Mouse (Mus musculus) hindbrain, embryonic 12.5 days (tissue): ENCODE measurements around the gene Lrfn5. TPM values are rescaled to one million over a fixed set of nuclear protein-coding genes. Genes with fewer than 3 reads are reported as not detected.

ENCODE experiments used
- ATAC-seq: fragments of 200-750 bp; cut with Nextera tagmentation; 2 replicates; pipeline ENCODE4 v1.8.0; 2017; ENCODE audit warnings: moderate TSS enrichment; ENCODE audit not compliant: low FRiP score
- H3K27ac ChIP-seq: fragments of 300-500 bp; sonication (generic); 2 replicates; pipeline ENCODE4 v1.5.1; 2016; ENCODE audit warnings: mild to moderate bottlenecking
- H3K27me3 ChIP-seq: fragments of 300-500 bp; sonication (generic); 2 replicates; pipeline ENCODE4 v1.6.1; 2016; ENCODE audit warnings: mild to moderate bottlenecking
- H3K36me3 ChIP-seq: fragments of 300-500 bp; sonication (generic); 2 replicates; pipeline ENCODE4 v1.6.1; 2016; ENCODE audit warnings: mild to moderate bottlenecking
- H3K4me1 ChIP-seq: fragments of 300-500 bp; sonication (generic); 2 replicates; pipeline ENCODE4 v1.6.1; 2016
- H3K4me2 ChIP-seq: fragments of 300-500 bp; sonication (generic); replicated peaks from 2 replicates; pipeline ENCODE4 v1.6.1; 2016; ENCODE audit warnings: mild to moderate bottlenecking
- H3K4me3 ChIP-seq: fragments of 300-500 bp; sonication (generic); 2 replicates; pipeline ENCODE4 v1.5.1; 2016; ENCODE audit warnings: mild to moderate bottlenecking
- H3K9ac ChIP-seq: fragments of 300-500 bp; sonication (generic); 2 replicates; pipeline ENCODE4 v1.6.1; 2016; ENCODE audit warnings: mild to moderate bottlenecking, moderate library complexity
- H3K9me3 ChIP-seq: fragments of 300-500 bp; sonication (generic); replicated peaks from 2 replicates; pipeline ENCODE4 v1.6.1; 2016; ENCODE audit warnings: mild to moderate bottlenecking
- WGBS: fragments of 180-500 bp; shearing (Covaris S2); methylation state at CpG from one replicate; pipeline ENCODE4 v1.1.7; 2016; 5-methylcytosine and 5-hydroxymethylcytosine counted together
- polyA plus RNA-seq: library from polyadenylated mRNA; unstranded; fragments of >200 nt; fragmentation: Nextera tagmentation; extraction: Ambion mirVana; gene quantifications from 2 replicates; pipeline ENCODE4 v1.2.1, GENCODE M21; 2016

Gene Lrfn5
- polyA plus RNA-seq, result 16.8 and 18.1 TPM in 2 replicates

GRCm38 (mm10) chr12:61522829-61523370 is at the start of gene Lrfn5:
Lrfn5 (plus strand) TSS chr12:61523150.
- no peaks in the 10 kb centered on the region for H3K36me3 ChIP-seq
- peak within 1 kb of the TSS; percentile 66 for H3K4me3 ChIP-seq
- no peaks in the 10 kb centered on the region for H3K9me3 ChIP-seq
- peaks cover 11% of the 10 kb centered on the region; the same call in 1 of the 2 replicates for H3K4me1 ChIP-seq
- H3K27me3 ChIP-seq, result peaks cover 42% of the 10 kb centered on the region
- under 1% methylated on average over 42 of the region's 50 CpGs for WGBS
- H3K27ac ChIP-seq, result peak within 1 kb of the TSS; percentile 85
- peak within 1 kb of the TSS; percentile 84 for H3K4me2 ChIP-seq
- H3K9ac ChIP-seq, result peak within 1 kb of the TSS; percentile 76
- ATAC-seq, result peak; percentile 90

- Histone ChIP-seq H3K4me3 (peak overlapping the region; percentile 28), H3K27me3 (peaks cover 42% of the 10 kb centered on the region), H3K4me2 (peak overlapping the region; percentile 84), H3K27ac (no peak overlapping the region), H3K36me3 (no peaks in the 10 kb centered on the region), H3K9ac (no peak overlapping the region), H3K9me3 (no peaks in the 10 kb centered on the region), H3K4me1 (peaks cover 11% of the 10 kb centered on the region; the same call in 1 of the 2 replicates)
- no peak for ATAC-seq
- WGBS, result 1% methylated on average over 20 of the region's 20 CpGs
Observed at GRCm38 (mm10) chr12:61521501-61522147, 1.3 kb upstream of the Lrfn5 start.

- H3K4me3 ChIP-seq, result peak overlapping the region; percentile 66
- H3K27me3 ChIP-seq, result peaks cover 42% of the 10 kb centered on the region
- no peaks in the 10 kb centered on the region for H3K9me3 ChIP-seq
- WGBS, result 2% methylated on average over 6 of the region's 6 CpGs
- H3K27ac ChIP-seq, result no peak overlapping the region; the same call in 1 of the 2 replicates
- peak overlapping the region; percentile 76 for H3K9ac ChIP-seq
- peaks cover 11% of the 10 kb centered on the region; the same call in 1 of the 2 replicates for H3K4me1 ChIP-seq
- peak; percentile 65 for ATAC-seq
- H3K4me2 ChIP-seq, result peak overlapping the region; percentile 84
- H3K36me3 ChIP-seq, result no peaks in the 10 kb centered on the region
Observed at GRCm38 (mm10) chr12:61522148-61522828, 662 bp upstream of the Lrfn5 start.

GRCm38 (mm10) chr12:61523631-61524182 is 757 bp downstream of the Lrfn5 start:
- Histone ChIP-seq H3K4me1 (peaks cover 11% of the 10 kb centered on the region; the same call in 1 of the 2 replicates), H3K27me3 (peaks cover 42% of the 10 kb centered on the region), H3K9me3 (no peaks in the 10 kb centered on the region), H3K36me3 (no peaks in the 10 kb centered on the region), H3K4me3 (peak overlapping the region; percentile 66), H3K4me2 (peak overlapping the region; percentile 84), H3K9ac (peak overlapping the region; percentile 76), H3K27ac (peak overlapping the region; percentile 40; the same call in 1 of the 2 replicates)
- WGBS, result 1% methylated on average over 16 of the region's 16 CpGs
- no peak for ATAC-seq

- H3K36me3 ChIP-seq, result no peaks in the 10 kb centered on the region
- peaks cover 11% of the 10 kb centered on the region; the same call in 1 of the 2 replicates for H3K4me1 ChIP-seq
- peak overlapping the region; percentile 84 for H3K4me2 ChIP-seq
- peak overlapping the region; percentile 66 for H3K4me3 ChIP-seq
- no peaks in the 10 kb centered on the region for H3K9me3 ChIP-seq
- peak overlapping the region; percentile 76 for H3K9ac ChIP-seq
- peak overlapping the region; percentile 40 for H3K27ac ChIP-seq
- ATAC-seq, result no peak
- peaks cover 42% of the 10 kb centered on the region for H3K27me3 ChIP-seq
- under 1% methylated on average over 33 of the region's 33 CpGs for WGBS
Observed at GRCm38 (mm10) chr12:61524183-61524651, 1.3 kb downstream of the Lrfn5 start.

- Histone ChIP-seq H3K9me3 (no peaks in the 10 kb centered on the region), H3K4me1 (peaks cover 11% of the 10 kb centered on the region; the same call in 1 of the 2 replicates), H3K36me3 (no peaks in the 10 kb centered on the region), H3K27ac (peak overlapping the region; percentile 46; the same call in 1 of the 2 replicates), H3K27me3 (peaks cover 34% of the 10 kb centered on the region), H3K4me3 (peak overlapping the region; percentile 66), H3K9ac (no peak overlapping the region), H3K4me2 (peak overlapping the region; percentile 84)
- ATAC-seq, result peak; percentile 62
- 1% methylated on average over 9 of the region's 9 CpGs for WGBS
Observed at GRCm38 (mm10) chr12:61526199-61526598, 3.2 kb downstream of the Lrfn5 start.

- H3K9ac ChIP-seq, result no peak overlapping the region
- no peaks in the 10 kb centered on the region for H3K9me3 ChIP-seq
- H3K27me3 ChIP-seq, result no peaks in the 10 kb centered on the region
- H3K36me3 ChIP-seq, result no peaks in the 10 kb centered on the region
- no peak overlapping the region for H3K27ac ChIP-seq
- no peak overlapping the region for H3K4me2 ChIP-seq
- H3K4me1 ChIP-seq, result no peaks in the 10 kb centered on the region
- 85% methylated on average over 5 of the region's 5 CpGs for WGBS
- no peak for ATAC-seq
- H3K4me3 ChIP-seq, result no peak overlapping the region
Observed at GRCm38 (mm10) chr12:61579949-61580348, 57.0 kb downstream of the Lrfn5 start.

GRCm38 (mm10) chr12:61600305-61600704 is 77.4 kb downstream of the Lrfn5 start:
- Histone ChIP-seq H3K27ac (no peak overlapping the region), H3K4me2 (no peak overlapping the region), H3K9me3 (no peaks in the 10 kb centered on the region), H3K4me3 (no peak overlapping the region), H3K27me3 (no peaks in the 10 kb centered on the region), H3K9ac (no peak overlapping the region), H3K36me3 (no peaks in the 10 kb centered on the region), H3K4me1 (no peaks in the 10 kb centered on the region)
- no peak for ATAC-seq

- 86% methylated on average over 3 of the region's 3 CpGs for WGBS
- Histone ChIP-seq H3K27me3 (no peaks in the 10 kb centered on the region), H3K4me2 (no peak overlapping the region), H3K9ac (no peak overlapping the region), H3K27ac (no peak overlapping the region), H3K4me1 (no peaks in the 10 kb centered on the region), H3K9me3 (no peaks in the 10 kb centered on the region), H3K4me3 (no peak overlapping the region), H3K36me3 (no peaks in the 10 kb centered on the region)
- no peak for ATAC-seq
Observed at GRCm38 (mm10) chr12:61607871-61608270, 84.9 kb downstream of the Lrfn5 start.

GRCm38 (mm10) chr12:61610081-61610480 is 87.1 kb downstream of the Lrfn5 start:
- no peaks in the 10 kb centered on the region for H3K36me3 ChIP-seq
- no peak overlapping the region for H3K27ac ChIP-seq
- WGBS, result 75% methylated on average over 1 of the region's 1 CpGs
- no peak overlapping the region for H3K4me2 ChIP-seq
- H3K27me3 ChIP-seq, result no peaks in the 10 kb centered on the region
- H3K4me3 ChIP-seq, result no peak overlapping the region
- H3K4me1 ChIP-seq, result no peaks in the 10 kb centered on the region
- H3K9ac ChIP-seq, result no peak overlapping the region
- no peak for ATAC-seq
- H3K9me3 ChIP-seq, result no peaks in the 10 kb centered on the region

GRCm38 (mm10) chr12:61624532-61624931 is 101.6 kb downstream of the Lrfn5 start:
- H3K4me1 ChIP-seq, result no peaks in the 10 kb centered on the region
- no peak for ATAC-seq
- H3K27me3 ChIP-seq, result no peaks in the 10 kb centered on the region
- no peaks in the 10 kb centered on the region for H3K36me3 ChIP-seq
- H3K4me3 ChIP-seq, result no peak overlapping the region
- H3K9ac ChIP-seq, result no peak overlapping the region
- no peak overlapping the region for H3K4me2 ChIP-seq
- no peak overlapping the region for H3K27ac ChIP-seq
- H3K9me3 ChIP-seq, result no peaks in the 10 kb centered on the region

- H3K4me3 ChIP-seq, result no peak overlapping the region
- ATAC-seq, result no peak
- no peaks in the 10 kb centered on the region for H3K9me3 ChIP-seq
- no peak overlapping the region for H3K27ac ChIP-seq
- H3K27me3 ChIP-seq, result no peaks in the 10 kb centered on the region
- no peak overlapping the region for H3K9ac ChIP-seq
- no peaks in the 10 kb centered on the region for H3K4me1 ChIP-seq
- no peak overlapping the region for H3K4me2 ChIP-seq
- no peaks in the 10 kb centered on the region for H3K36me3 ChIP-seq
- 85% methylated on average over 5 of the region's 5 CpGs for WGBS
Observed at GRCm38 (mm10) chr12:61654380-61654779, 131.4 kb downstream of the Lrfn5 start.
